Mouse (Mus musculus) kidney, embryonic 16.5 days (tissue): ENCODE results near the gene Igsf9. TPM values are rescaled to one million over a fixed set of nuclear protein-coding genes. Genes with fewer than 3 reads are reported as not detected.

Experiments used
- ATAC-seq: fragments of 200-750 bp; cut with Nextera tagmentation; 2 replicates; pipeline ENCODE4 v1.8.0; 2017; ENCODE audit warnings: moderate TSS enrichment; ENCODE audit not compliant: low FRiP score, low TSS enrichment
- H3K27ac ChIP-seq: fragments of 300-500 bp; sonication (generic); 2 replicates; pipeline ENCODE4 v1.5.1; 2014; ENCODE audit warnings: low read length
- H3K27me3 ChIP-seq: fragments of 300-500 bp; sonication (generic); 2 replicates; pipeline ENCODE4 v1.6.1; 2014; ENCODE audit warnings: low read length, control low read depth, mixed read lengths; ENCODE audit not compliant: insufficient read depth
- H3K36me3 ChIP-seq: fragments of 300-500 bp; sonication (generic); 2 replicates; pipeline ENCODE4 v1.6.1; 2014; ENCODE audit warnings: low read length, control low read depth, mixed read lengths; ENCODE audit not compliant: insufficient read depth
- H3K4me1 ChIP-seq: fragments of 300-500 bp; sonication (generic); 2 replicates; pipeline ENCODE4 v1.6.1; 2014; ENCODE audit warnings: low read length, control low read depth, mixed read lengths; ENCODE audit not compliant: insufficient read depth
- H3K4me2 ChIP-seq: fragments of 300-500 bp; sonication (generic); replicated peaks from 2 replicates; pipeline ENCODE4 v1.6.1; 2014; ENCODE audit warnings: low read depth, low read length
- H3K4me3 ChIP-seq: fragments of 300-500 bp; sonication (generic); 2 replicates; pipeline ENCODE4 v1.5.1; 2014; ENCODE audit warnings: mild to moderate bottlenecking, low read length
- H3K9ac ChIP-seq: fragments of 300-500 bp; sonication (generic); replicated peaks from 2 replicates; pipeline ENCODE4 v1.6.1; 2014; ENCODE audit warnings: low read length
- H3K9me3 ChIP-seq: fragments of 300-500 bp; sonication (generic); 2 replicates; pipeline ENCODE4 v1.6.1; 2016; ENCODE audit warnings: low read length, control low read depth
- WGBS: fragments of 180-500 bp; shearing (Covaris S2); extraction: QIAGEN DNeasy Blood & Tissue Kit; methylation state at CpG from one replicate; pipeline ENCODE4 v1.1.7; 2014; 5-methylcytosine and 5-hydroxymethylcytosine counted together
- polyA plus RNA-seq: library from polyadenylated mRNA; unstranded; fragments of >200 nt; fragmentation: Nextera tagmentation; extraction: Ambion mirVana; gene quantifications from 2 replicates; pipeline ENCODE4 v1.2.1, GENCODE M21; 2015

Gene Igsf9
- polyA plus RNA-seq, 1 experiment from 2014 or later, result 45.7 TPM

- 72% methylated on average over 6 of the region's 6 CpGs for WGBS
- Histone ChIP-seq H3K27me3 (no peaks in the 10 kb centered on the region), H3K36me3 (no peaks in the 10 kb centered on the region), H3K9me3 (no peaks in the 10 kb centered on the region), H3K4me2 (no peak overlapping the region), H3K9ac (no peak overlapping the region), H3K27ac (no peak overlapping the region), H3K4me1 (no peaks in the 10 kb centered on the region), H3K4me3 (no peak overlapping the region)
- no peak for ATAC-seq
Observed at GRCm38 (mm10) chr1:172539827-172540226, 58.2 kb downstream of the Igsf9 start.

- Histone ChIP-seq H3K4me3 (no peak overlapping the region), H3K27ac (no peak overlapping the region), H3K4me1 (no peaks in the 10 kb centered on the region), H3K4me2 (no peak overlapping the region), H3K36me3 (no peaks in the 10 kb centered on the region), H3K9ac (no peak overlapping the region), H3K27me3 (no peaks in the 10 kb centered on the region), H3K9me3 (no peaks in the 10 kb centered on the region)
- 58% methylated on average over 11 of the region's 11 CpGs for WGBS
- no peak for ATAC-seq
Observed at GRCm38 (mm10) chr1:172540283-172540820, 58.8 kb downstream of the Igsf9 start.

- Histone ChIP-seq H3K9ac (no peak overlapping the region), H3K4me1 (peaks cover 15% of the 10 kb centered on the region), H3K9me3 (no peaks in the 10 kb centered on the region), H3K36me3 (no peaks in the 10 kb centered on the region), H3K27ac (no peak overlapping the region), H3K27me3 (no peaks in the 10 kb centered on the region), H3K4me2 (no peak overlapping the region), H3K4me3 (no peak overlapping the region)
- ATAC-seq, result no peak
- 79% methylated on average over 4 of the region's 4 CpGs for WGBS
Observed at GRCm38 (mm10) chr1:172546062-172546461, 64.5 kb downstream of the Igsf9 start.

Other genes with a start within 250 kb of the Igsf9 start
- 0.05 TPM in 1 of 2 replicates, not detected in the other for gene Atp1a4, start 223.4 kb upstream of the Igsf9 start, polyA plus RNA-seq
- gene Igsf8, start 220.1 kb upstream of the Igsf9 start, polyA plus RNA-seq, result 60.2 and 69.7 TPM in 2 replicates
- gene Atp1a2, start 183.7 kb upstream of the Igsf9 start, polyA plus RNA-seq, result 1.7 and 2.4 TPM in 2 replicates
- gene Kcnj9, start 152.5 kb upstream of the Igsf9 start, polyA plus RNA-seq, result not detected in 2 replicates
- 1.2 and 1.6 TPM in 2 replicates for gene Kcnj10, start 140.6 kb upstream of the Igsf9 start, polyA plus RNA-seq
- 7.3 and 7.8 TPM in 2 replicates for gene Pigm, start 105.2 kb upstream of the Igsf9 start, polyA plus RNA-seq
- 1.0 and 1.7 TPM in 2 replicates for gene Slamf9, start 6.4 kb upstream of the Igsf9 start, polyA plus RNA-seq
- 280 and 282 TPM in 2 replicates for gene Tagln2, start 18.3 kb downstream of the Igsf9 start, polyA plus RNA-seq
- 1.9 and 2.5 TPM in 2 replicates for gene Cfap45, start 39.0 kb downstream of the Igsf9 start, polyA plus RNA-seq
- gene Vsig8, start 74.2 kb downstream of the Igsf9 start, polyA plus RNA-seq, result 0.34 and 0.68 TPM in 2 replicates
- gene Slamf8, start 108.8 kb downstream of the Igsf9 start, polyA plus RNA-seq, result 0.12 TPM in 1 of 2 replicates, not detected in the other
- not detected in 2 replicates for gene Fcrl6, start 120.8 kb downstream of the Igsf9 start, polyA plus RNA-seq
- 18.5 and 21.7 TPM in 2 replicates for gene Dusp23, start 151.2 kb downstream of the Igsf9 start, polyA plus RNA-seq
- 0.69 and 0.73 TPM in 2 replicates for gene Crp, start 216.3 kb downstream of the Igsf9 start, polyA plus RNA-seq